Mouse (Mus musculus): ENCODE data around the gene Ide. TPM values are rescaled to one million over a fixed set of nuclear protein-coding genes. Genes with fewer than 3 reads are reported as not detected.
A peak's percentile ranks its signal among the peaks of the same experiment; 100 is the strongest.

Ide gene
- polyA plus RNA-seq, 1 experiment from 2014 or later = 49.9 TPM

DNA sequence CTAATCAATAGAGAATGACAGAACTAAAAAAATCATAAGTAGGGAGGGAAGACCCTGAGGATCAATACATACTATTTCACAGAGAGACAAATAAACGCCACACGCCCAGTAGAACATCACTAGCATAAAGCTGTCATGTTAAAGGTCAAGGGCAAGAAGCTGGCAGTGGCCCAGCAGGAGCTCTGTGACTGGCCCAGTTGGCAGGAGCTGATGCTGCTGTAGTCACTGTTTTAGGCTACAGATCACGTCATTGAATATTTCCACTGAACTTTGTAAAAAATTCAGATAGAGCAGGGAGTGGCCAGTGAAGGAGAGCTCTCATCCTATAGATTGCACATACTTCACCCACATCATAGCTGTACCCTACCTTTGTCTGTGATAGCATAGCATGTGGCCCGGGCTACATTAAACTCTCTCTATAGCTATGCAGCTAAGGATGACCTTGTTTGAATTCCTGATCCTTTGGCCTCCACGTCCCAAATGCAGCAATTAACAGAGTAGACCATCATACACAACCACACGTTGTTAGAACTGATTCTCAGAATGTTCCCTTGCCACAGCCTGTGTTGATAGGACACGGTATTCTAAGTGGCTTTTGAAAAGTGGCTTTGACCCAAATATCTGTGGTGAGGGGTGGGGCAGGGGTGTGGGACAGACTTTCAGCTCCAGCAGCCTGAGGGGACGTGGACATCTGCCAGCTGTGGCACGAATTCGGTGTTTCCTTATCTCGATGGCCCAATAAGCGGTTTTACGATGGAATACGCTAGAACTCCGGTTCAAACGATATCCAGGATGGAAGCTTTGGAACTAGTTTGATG, 16.6 kb downstream of the Ide start:
- no peaks in the 10 kb centered on the region for H3K27me3 ChIP-seq (ENCODE audit: insufficient read depth, poor library complexity, severe bottlenecking)

DNA sequence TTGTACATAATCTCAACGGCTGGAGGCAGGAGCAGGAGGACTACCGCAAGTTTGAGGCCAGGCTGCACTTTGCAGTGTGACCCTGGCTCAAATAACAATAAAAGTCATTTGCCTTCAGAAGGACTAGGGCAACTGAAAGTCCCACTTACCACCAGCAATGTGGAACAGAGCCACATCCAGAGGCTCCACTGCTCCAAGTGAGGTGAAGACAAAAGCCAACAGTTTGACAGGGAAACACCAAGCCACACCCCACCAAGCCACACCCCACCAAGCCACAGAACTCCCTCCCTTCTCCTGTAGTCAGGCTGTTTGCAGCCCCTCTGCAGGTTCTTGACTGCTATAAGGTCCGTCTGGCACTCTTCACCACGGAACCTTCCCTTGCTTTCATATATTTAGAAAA, 20.3 kb downstream of the Ide start:
- Histone ChIP-seq H3K27me3 (ENCODE audit: insufficient read depth, poor library complexity, severe bottlenecking) (no peaks in the 10 kb centered on the region), H3K27ac (no peak overlapping the region), H3K4me3 (no peak overlapping the region), H3K36me3 (peaks cover 28% of the 10 kb centered on the region), H3K4me1 (peaks cover 4% of the 10 kb centered on the region; the same call in 1 of the 2 replicates), H3K9me3 (no peaks in the 10 kb centered on the region)
- no peak for DNase-seq (ENCODE audit: low spot score)
- WGBS = 83% methylated on average over 4 of the region's 4 CpGs

More for the DNA sequence above, 16.6 kb downstream of the Ide start:
- no peak overlapping the region for H3K4me3 ChIP-seq
- H3K27ac ChIP-seq = no peak overlapping the region
- 90% methylated on average over 16 of the region's 16 CpGs for WGBS
- DNase-seq (ENCODE audit: low spot score) = no peak
- peaks cover 25% of the 10 kb centered on the region for H3K36me3 ChIP-seq
- H3K9me3 ChIP-seq = no peaks in the 10 kb centered on the region
- H3K4me1 ChIP-seq = no peaks in the 10 kb centered on the region

DNA sequence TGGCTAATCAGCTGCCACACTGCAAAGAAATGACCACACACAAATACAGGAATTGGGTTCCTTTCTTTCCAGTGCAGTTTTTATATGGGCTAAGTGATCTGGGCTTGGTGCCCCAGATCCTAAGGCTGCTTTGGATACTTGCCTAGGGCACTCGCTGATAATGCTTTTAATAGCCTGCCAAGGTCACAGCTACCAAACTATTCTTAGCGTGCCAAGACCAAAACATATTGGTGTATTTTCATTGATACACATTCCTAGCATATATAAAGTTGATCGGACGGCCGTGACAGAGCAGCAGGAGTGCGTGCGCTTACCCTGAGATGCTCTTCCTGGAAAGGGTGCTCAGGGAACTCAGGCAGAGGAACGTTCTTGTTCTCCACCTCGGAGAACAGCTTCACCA, 22.6 kb downstream of the Ide start:
- H3K36me3 ChIP-seq = peaks cover 42% of the 10 kb centered on the region
- no peak overlapping the region for H3K27ac ChIP-seq

DNA sequence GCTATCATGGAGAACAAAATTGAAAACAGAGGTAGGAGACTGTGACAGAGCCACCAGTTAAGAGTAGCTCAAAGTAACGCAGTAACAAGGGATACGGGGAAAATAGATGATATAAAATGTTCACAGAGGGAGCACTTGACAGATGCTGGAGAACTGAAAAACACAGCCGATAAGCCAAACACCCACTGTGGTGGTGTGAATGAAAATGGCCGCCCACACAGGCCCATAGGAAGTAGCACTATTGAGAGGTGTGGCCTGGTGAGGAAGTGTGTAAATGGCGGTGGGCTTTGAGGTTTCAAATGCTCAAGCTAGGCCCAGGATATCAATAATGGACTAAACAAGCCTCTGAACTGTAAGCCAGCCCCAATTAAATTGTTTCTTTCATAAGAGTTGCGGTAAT, 26.2 kb downstream of the Ide start:
- 93% methylated on average over 6 of the region's 6 CpGs for WGBS

More for the DNA sequence above, 22.6 kb downstream of the Ide start:
- no peaks in the 10 kb centered on the region for H3K9me3 ChIP-seq
- no peak overlapping the region for H3K4me3 ChIP-seq
- DNase-seq (ENCODE audit: low spot score) = no peak
- 82% methylated on average over 9 of the region's 9 CpGs for WGBS
- no peaks in the 10 kb centered on the region for H3K27me3 ChIP-seq (ENCODE audit: insufficient read depth, poor library complexity, severe bottlenecking)
- peaks cover 4% of the 10 kb centered on the region; the same call in 1 of the 2 replicates for H3K4me1 ChIP-seq

DNA sequence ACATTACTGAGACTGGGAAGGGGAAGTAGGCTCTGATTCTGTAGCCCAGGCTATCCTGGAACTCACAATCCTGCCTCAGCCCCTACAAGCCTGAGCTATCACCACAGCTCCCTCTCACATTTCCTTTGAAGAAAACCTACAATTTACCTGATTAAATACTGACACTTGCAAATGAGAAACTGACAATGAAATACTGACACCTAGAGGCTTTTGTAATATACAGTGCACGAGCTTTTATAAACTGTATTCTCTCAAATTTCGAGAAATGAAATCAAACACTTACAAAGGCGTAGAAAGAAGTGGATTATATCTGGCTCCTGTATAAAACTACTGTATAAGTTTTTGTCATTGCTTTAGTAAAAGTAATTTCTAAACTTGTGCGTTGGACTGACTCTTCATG, 27.5 kb downstream of the Ide start:
- Histone ChIP-seq H3K27me3 (ENCODE audit: insufficient read depth, poor library complexity, severe bottlenecking) (no peaks in the 10 kb centered on the region), H3K36me3 (peaks cover 40% of the 10 kb centered on the region)
- 88% methylated on average over 4 of the region's 4 CpGs for WGBS

More for the DNA sequence above, 26.2 kb downstream of the Ide start:
- Histone ChIP-seq H3K27me3 (ENCODE audit: insufficient read depth, poor library complexity, severe bottlenecking) (no peaks in the 10 kb centered on the region), H3K36me3 (peaks cover 37% of the 10 kb centered on the region), H3K9me3 (no peaks in the 10 kb centered on the region), H3K27ac (no peak overlapping the region), H3K4me3 (no peak overlapping the region), H3K4me1 (peaks cover 4% of the 10 kb centered on the region; the same call in 1 of the 2 replicates)
- no peak for DNase-seq (ENCODE audit: low spot score)

DNA sequence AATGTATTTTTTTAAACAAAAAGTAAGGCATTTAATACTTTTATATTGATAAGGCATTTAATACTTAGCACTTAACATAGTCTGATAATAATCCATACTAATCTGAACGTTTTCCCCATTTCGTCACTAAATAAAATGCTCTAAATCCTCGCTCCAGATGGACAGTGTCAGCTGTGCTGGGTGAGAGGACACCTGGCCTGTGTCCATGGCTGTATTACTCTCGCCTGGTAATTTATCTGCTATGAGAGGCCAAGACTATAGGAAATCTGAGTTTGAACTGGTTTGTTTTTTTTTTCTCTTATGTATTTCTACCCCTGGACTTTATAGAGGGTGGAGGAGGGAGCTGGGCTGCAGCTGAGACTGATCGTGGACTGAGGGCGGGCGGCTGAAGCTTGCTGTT, 28.7 kb downstream of the Ide start:
- Histone ChIP-seq H3K4me1 (no peaks in the 10 kb centered on the region), H3K27ac (no peak overlapping the region), H3K9me3 (no peaks in the 10 kb centered on the region), H3K36me3 (peaks cover 33% of the 10 kb centered on the region), H3K27me3 (ENCODE audit: insufficient read depth, poor library complexity, severe bottlenecking) (no peaks in the 10 kb centered on the region), H3K4me3 (no peak overlapping the region)
- DNase-seq (ENCODE audit: low spot score) = peak; percentile 25
- WGBS = 90% methylated on average over 7 of the region's 7 CpGs

More for the DNA sequence above, 27.5 kb downstream of the Ide start:
- peaks cover 2% of the 10 kb centered on the region; the same call in 1 of the 2 replicates for H3K4me1 ChIP-seq
- no peak overlapping the region for H3K4me3 ChIP-seq
- H3K27ac ChIP-seq = no peak overlapping the region
- no peaks in the 10 kb centered on the region for H3K9me3 ChIP-seq
- DNase-seq (ENCODE audit: low spot score) = peak; percentile 53

DNA sequence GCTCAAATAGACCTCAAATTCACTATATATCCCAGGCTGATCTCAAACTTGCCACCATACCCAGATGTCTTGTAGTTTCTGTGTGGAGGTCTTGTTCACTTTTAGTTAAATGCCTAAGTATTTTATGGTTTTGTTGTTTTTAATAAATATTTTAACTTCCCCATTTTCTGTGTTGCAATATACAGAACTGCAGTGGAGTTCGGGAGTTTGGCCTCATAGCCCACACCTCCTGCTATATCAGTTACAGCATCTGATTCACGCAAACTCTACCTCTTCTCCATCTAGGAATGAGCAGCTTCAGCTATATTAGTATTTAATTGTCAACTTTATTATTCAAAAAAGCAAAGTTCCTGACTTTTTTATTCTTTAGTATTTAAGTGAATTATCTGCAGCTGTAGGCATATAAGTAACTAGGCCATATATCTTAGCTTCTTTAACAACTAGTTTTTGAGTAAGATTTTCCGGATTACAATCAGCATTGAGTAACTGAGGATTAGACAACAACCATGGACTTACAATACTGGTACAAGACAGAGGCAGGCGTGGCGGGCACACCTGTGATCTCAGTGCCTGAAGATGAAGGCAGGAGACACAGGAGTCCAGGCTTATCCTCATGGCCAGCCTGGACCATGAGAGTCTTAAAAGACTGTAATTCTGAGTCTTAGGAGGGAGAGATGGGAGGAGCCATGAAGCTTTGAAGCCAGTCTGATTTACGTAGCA, 29.7 kb downstream of the Ide start:
- Histone ChIP-seq H3K4me1 (no peaks in the 10 kb centered on the region), H3K27ac (no peak overlapping the region), H3K36me3 (peaks cover 34% of the 10 kb centered on the region), H3K27me3 (ENCODE audit: insufficient read depth, poor library complexity, severe bottlenecking) (no peaks in the 10 kb centered on the region), H3K4me3 (no peak overlapping the region), H3K9me3 (no peaks in the 10 kb centered on the region)
- 87% methylated on average over 6 of the region's 6 CpGs for WGBS
- peak; percentile 48 for DNase-seq (ENCODE audit: low spot score)

DNA sequence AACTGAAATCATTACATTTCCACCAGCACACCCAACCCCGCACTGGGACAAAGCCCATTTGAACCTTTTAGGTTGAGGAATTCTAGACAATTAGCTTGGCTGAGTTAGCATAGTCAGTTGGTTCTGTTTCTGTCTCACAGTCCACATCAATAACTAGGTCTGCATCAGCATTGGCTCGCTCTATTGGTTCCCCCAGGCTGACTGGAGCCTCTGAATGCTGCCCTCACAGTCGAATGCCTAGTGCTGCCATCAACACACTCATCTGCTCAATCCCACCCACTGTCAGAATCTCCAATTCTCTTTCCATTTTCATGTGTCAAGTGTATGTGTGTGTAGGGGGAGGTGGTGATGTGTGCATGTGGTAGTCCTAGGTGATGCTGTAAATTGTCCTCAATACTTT, 31.5 kb downstream of the Ide start:
- Histone ChIP-seq H3K4me1 (no peaks in the 10 kb centered on the region), H3K4me3 (no peak overlapping the region), H3K27ac (no peak overlapping the region), H3K36me3 (peaks cover 24% of the 10 kb centered on the region), H3K9me3 (no peaks in the 10 kb centered on the region), H3K27me3 (ENCODE audit: insufficient read depth, poor library complexity, severe bottlenecking) (no peaks in the 10 kb centered on the region)
- WGBS = 92% methylated on average over 3 of the region's 3 CpGs
- DNase-seq (ENCODE audit: low spot score) = peak; percentile 42

DNA sequence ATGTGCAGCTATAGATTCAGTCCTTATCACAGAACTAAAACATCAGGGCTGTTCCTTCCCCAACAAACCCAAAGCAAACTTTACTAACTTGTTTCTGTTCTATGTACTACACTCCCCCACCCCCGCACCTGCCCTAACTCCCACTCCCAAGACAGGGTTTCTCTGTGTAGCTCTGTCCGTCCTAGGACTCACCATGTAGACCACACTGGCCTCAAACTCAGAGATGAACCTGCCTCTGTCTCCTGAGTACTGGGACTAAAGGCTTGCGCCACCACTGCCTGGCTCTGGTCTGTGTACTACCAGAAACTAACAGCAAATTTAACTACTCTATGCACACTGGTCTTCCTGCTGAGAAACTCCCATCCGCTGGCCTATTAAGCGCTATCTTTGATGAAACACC, 32.8 kb downstream of the Ide start:
- peaks cover 17% of the 10 kb centered on the region for H3K36me3 ChIP-seq
- 90% methylated on average over 5 of the region's 5 CpGs for WGBS
- H3K4me1 ChIP-seq = no peaks in the 10 kb centered on the region
- no peaks in the 10 kb centered on the region for H3K9me3 ChIP-seq
- DNase-seq (ENCODE audit: low spot score) = peak; percentile 64
- H3K4me3 ChIP-seq = no peak overlapping the region
- H3K27ac ChIP-seq = no peak overlapping the region
- H3K27me3 ChIP-seq (ENCODE audit: insufficient read depth, poor library complexity, severe bottlenecking) = no peaks in the 10 kb centered on the region

DNA sequence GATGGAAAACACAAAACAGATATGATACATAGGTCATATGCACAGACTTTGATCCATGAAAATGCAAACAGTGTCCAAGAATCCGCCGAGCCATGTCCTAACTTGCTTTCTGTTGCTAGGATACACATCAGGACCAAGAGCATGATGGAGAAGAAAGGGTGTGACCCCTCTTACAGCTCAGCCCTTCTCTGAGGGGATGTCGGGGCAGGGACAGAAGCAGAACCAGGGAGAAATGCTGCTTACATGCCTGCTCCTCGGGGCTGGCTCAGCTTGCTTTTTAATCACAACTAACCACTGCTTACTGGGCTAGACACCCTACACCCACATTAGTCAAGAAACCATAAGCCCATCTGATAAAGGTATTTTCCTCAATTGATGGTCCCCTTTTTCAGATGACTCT, 33.6 kb downstream of the Ide start:
- Histone ChIP-seq H3K27me3 (ENCODE audit: insufficient read depth, poor library complexity, severe bottlenecking) (no peaks in the 10 kb centered on the region), H3K36me3 (peaks cover 12% of the 10 kb centered on the region), H3K9me3 (no peaks in the 10 kb centered on the region), H3K4me3 (no peak overlapping the region), H3K4me1 (no peaks in the 10 kb centered on the region), H3K27ac (no peak overlapping the region)
- peak; percentile 67 for DNase-seq (ENCODE audit: low spot score)
- 92% methylated on average over 4 of the region's 4 CpGs for WGBS

DNA sequence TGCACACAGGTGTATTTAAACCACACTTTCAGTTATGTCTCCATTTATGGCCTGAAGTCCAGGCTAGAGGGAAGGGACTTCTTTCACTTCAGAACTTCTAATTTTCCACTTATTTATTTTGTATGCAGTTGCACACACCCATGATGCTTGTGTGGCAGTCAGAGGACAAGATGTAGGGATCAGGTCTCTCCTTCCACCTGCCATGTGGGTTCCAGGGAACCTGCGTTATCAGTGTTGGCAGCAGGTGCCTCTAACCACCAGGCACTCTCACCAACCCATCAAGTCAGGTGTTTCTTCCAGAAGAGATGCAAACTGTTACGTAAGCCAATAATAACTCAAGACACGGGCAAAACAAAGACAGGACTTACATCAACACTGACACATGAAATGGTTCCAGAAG, 35.9 kb downstream of the Ide start:
- H3K9me3 ChIP-seq = no peaks in the 10 kb centered on the region
- DNase-seq (ENCODE audit: low spot score) = peak; percentile 38
- H3K27ac ChIP-seq = no peak overlapping the region
- H3K4me3 ChIP-seq = no peak overlapping the region
- WGBS = 93% methylated on average over 3 of the region's 3 CpGs
- no peaks in the 10 kb centered on the region for H3K4me1 ChIP-seq
- no peaks in the 10 kb centered on the region for H3K27me3 ChIP-seq (ENCODE audit: insufficient read depth, poor library complexity, severe bottlenecking)
- H3K36me3 ChIP-seq = peaks cover 11% of the 10 kb centered on the region

DNA sequence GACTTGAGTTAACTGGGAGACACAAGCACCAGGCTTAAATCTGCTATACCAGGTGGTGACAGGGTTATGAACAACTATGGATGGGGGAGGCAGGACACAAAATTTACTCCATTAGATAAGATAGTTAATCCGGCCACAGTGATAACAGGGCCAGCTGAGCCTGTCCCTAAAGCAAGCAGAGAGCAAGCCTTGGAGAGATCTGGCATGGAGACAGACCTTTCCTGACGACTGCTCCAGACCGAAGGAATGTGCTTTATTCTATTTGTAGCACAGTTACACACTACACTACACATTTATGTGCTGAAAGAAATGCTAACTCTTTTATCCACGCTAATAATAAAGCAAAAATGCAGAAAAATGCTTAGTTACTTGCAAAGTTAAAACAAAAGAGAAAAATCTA, 46.0 kb downstream of the Ide start:
- H3K9me3 ChIP-seq = no peaks in the 10 kb centered on the region
- peak overlapping the region; percentile 72 for H3K27ac ChIP-seq
- H3K4me3 ChIP-seq = no peak overlapping the region
- H3K36me3 ChIP-seq = peaks cover 10% of the 10 kb centered on the region; the same call in 1 of the 2 replicates
- no peaks in the 10 kb centered on the region for H3K27me3 ChIP-seq (ENCODE audit: insufficient read depth, poor library complexity, severe bottlenecking)
- DNase-seq (ENCODE audit: low spot score) = no peak
- H3K4me1 ChIP-seq = peaks cover 13% of the 10 kb centered on the region
- WGBS = 25% methylated on average over 4 of the region's 4 CpGs

DNA sequence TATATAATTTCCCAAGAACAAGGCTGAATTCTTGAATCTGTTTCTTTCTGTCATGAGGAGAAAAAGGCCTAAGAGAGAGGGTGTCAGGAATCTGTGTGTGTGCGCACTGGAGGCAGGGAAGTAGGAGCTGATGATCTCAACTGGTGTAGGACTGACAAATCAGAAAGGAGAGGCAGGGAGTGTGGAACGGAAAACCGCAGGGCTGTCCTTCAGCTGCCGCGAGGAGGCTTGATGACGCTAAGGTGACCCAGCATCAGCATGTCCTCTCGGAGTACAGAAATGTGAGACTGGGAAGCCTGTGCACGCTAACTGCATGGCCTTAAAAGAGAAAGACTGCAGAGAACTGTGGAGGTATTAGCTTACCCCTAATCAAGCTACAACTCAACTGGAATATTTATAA, 46.7 kb downstream of the Ide start:
- peaks cover 12% of the 10 kb centered on the region; the same call in 1 of the 2 replicates for H3K36me3 ChIP-seq
- peak overlapping the region; percentile 72; the same call in 1 of the 2 replicates for H3K27ac ChIP-seq
- H3K27me3 ChIP-seq (ENCODE audit: insufficient read depth, poor library complexity, severe bottlenecking) = no peaks in the 10 kb centered on the region
- peaks cover 13% of the 10 kb centered on the region for H3K4me1 ChIP-seq
- H3K9me3 ChIP-seq = no peaks in the 10 kb centered on the region
- no peak for DNase-seq (ENCODE audit: low spot score)
- WGBS = 53% methylated on average over 8 of the region's 8 CpGs
- H3K4me3 ChIP-seq = no peak overlapping the region
